Mouse (Mus musculus) midbrain, embryonic 13.5 days (tissue): Measurements from ENCODE around the gene Kbtbd7. TPM values are rescaled to one million over a fixed set of nuclear protein-coding genes. Genes with fewer than 3 reads are reported as not detected.

Experiments
- ATAC-seq: fragments of 200-750 bp; cut with Nextera tagmentation; 2 replicates; pipeline ENCODE4 v1.8.0; 2017; ENCODE audit warnings: mild to moderate bottlenecking, moderate TSS enrichment, moderate library complexity
- H3K27ac ChIP-seq: fragments of 300-500 bp; sonication (generic); 2 replicates; pipeline ENCODE4 v1.5.1; 2015; ENCODE audit warnings: inconsistent platforms, mild to moderate bottlenecking, moderate library complexity
- H3K27me3 ChIP-seq: fragments of 300-500 bp; sonication (generic); 2 replicates; pipeline ENCODE4 v1.6.1; 2015; ENCODE audit warnings: mild to moderate bottlenecking, inconsistent platforms
- H3K36me3 ChIP-seq: fragments of 300-500 bp; sonication (generic); 2 replicates; pipeline ENCODE4 v1.6.1; 2015; ENCODE audit warnings: mild to moderate bottlenecking, inconsistent platforms
- H3K4me1 ChIP-seq: fragments of 300-500 bp; sonication (generic); replicated peaks from 2 replicates; pipeline ENCODE4 v1.6.1; 2015; ENCODE audit warnings: inconsistent platforms
- H3K4me2 ChIP-seq: fragments of 300-500 bp; sonication (generic); replicated peaks from 2 replicates; pipeline ENCODE4 v1.6.1; 2015; ENCODE audit warnings: moderate library complexity, mild to moderate bottlenecking, inconsistent platforms
- H3K4me3 ChIP-seq: fragments of 300-500 bp; sonication (generic); replicated peaks from 2 replicates; pipeline ENCODE4 v1.5.1; 2015; ENCODE audit warnings: mild to moderate bottlenecking, inconsistent platforms
- H3K9ac ChIP-seq: fragments of 300-500 bp; sonication (generic); replicated peaks from 2 replicates; pipeline ENCODE4 v1.6.1; 2015; ENCODE audit warnings: mild to moderate bottlenecking, inconsistent platforms
- H3K9me3 ChIP-seq: fragments of 300-500 bp; sonication (generic); 2 replicates; pipeline ENCODE4 v1.6.1; 2016; ENCODE audit warnings: mild to moderate bottlenecking, inconsistent platforms
- WGBS: fragments of 180-500 bp; shearing (Covaris S2); methylation state at CpG from one replicate; pipeline ENCODE4 v1.1.7; 2015; 5-methylcytosine and 5-hydroxymethylcytosine counted together
- polyA plus RNA-seq: library from polyadenylated mRNA; unstranded; fragments of >200 nt; fragmentation: Nextera tagmentation; extraction: Ambion mirVana; gene quantifications from 2 replicates; pipeline ENCODE4 v1.2.1, GENCODE M21; 2015

The Kbtbd7 gene
- polyA plus RNA-seq, 1 experiment from 2014 or later: 18.1 TPM

DNA sequence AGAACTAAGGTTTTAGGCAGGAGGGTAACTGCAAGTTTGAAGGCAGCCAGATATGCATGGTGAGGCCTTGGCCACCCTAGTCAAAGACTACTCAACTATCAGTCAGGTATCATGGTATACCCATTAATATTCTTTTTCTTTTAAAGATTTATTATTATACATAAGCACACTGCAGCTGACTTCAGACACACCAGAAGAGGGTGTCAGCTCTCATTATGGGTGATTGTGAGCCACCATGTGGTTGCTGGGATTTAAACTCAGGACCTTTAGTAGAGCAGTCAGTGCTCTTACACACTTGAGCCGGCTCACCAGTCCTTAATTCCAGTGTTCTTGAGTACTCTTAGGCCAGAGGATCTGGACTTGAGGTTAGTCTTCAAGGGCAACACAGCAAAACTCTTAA, 34.1 kb downstream of the Kbtbd7 start:
- H3K9ac ChIP-seq: no peak overlapping the region
- WGBS: 93% methylated on average over 1 of the region's 1 CpGs
- ATAC-seq: no peak

GRCm38 (mm10) chr14:79460988-79461387, 34.7 kb downstream of the Kbtbd7 start:
- no peak overlapping the region for H3K4me3 ChIP-seq
- H3K27me3 ChIP-seq: no peaks in the 10 kb centered on the region
- H3K36me3 ChIP-seq: peaks cover 46% of the 10 kb centered on the region
- WGBS: 91% methylated on average over 4 of the region's 4 CpGs
- no peaks in the 10 kb centered on the region for H3K9me3 ChIP-seq
- H3K9ac ChIP-seq: no peak overlapping the region
- no peak for ATAC-seq
- H3K4me1 ChIP-seq: no peaks in the 10 kb centered on the region
- H3K27ac ChIP-seq: no peak overlapping the region
- H3K4me2 ChIP-seq: no peak overlapping the region

More for the DNA sequence above, 34.1 kb downstream of the Kbtbd7 start:
- no peaks in the 10 kb centered on the region for H3K9me3 ChIP-seq
- no peak overlapping the region for H3K27ac ChIP-seq
- H3K4me3 ChIP-seq: no peak overlapping the region
- H3K4me1 ChIP-seq: no peaks in the 10 kb centered on the region
- no peak overlapping the region for H3K4me2 ChIP-seq
- peaks cover 41% of the 10 kb centered on the region for H3K36me3 ChIP-seq
- H3K27me3 ChIP-seq: no peaks in the 10 kb centered on the region

DNA sequence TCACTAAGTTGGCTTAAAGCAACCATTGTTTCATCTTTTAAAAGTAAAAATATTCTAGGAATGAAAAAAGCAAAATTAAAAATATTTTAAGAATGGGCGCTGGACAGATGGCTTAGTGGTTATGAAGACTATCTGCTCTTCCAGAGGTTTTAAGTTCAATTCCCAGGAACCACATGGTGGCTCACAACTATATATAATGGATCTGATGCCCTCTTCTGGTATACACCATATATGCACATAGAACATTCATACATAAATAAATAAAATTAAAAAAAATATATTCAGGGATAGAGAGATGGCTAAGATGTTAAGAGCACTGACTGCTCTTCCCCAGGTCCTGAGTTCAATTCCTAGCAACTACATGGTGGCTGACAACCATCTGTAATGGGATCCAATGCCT, 39.3 kb downstream of the Kbtbd7 start:
- no peak overlapping the region for H3K4me2 ChIP-seq
- no peak overlapping the region for H3K9ac ChIP-seq
- peaks cover 75% of the 10 kb centered on the region for H3K36me3 ChIP-seq
- no peak overlapping the region for H3K4me3 ChIP-seq
- WGBS: 91% methylated on average over 1 of the region's 1 CpGs
- no peaks in the 10 kb centered on the region for H3K4me1 ChIP-seq
- no peak for ATAC-seq
- H3K27ac ChIP-seq: no peak overlapping the region
- H3K27me3 ChIP-seq: no peaks in the 10 kb centered on the region
- no peaks in the 10 kb centered on the region for H3K9me3 ChIP-seq

DNA sequence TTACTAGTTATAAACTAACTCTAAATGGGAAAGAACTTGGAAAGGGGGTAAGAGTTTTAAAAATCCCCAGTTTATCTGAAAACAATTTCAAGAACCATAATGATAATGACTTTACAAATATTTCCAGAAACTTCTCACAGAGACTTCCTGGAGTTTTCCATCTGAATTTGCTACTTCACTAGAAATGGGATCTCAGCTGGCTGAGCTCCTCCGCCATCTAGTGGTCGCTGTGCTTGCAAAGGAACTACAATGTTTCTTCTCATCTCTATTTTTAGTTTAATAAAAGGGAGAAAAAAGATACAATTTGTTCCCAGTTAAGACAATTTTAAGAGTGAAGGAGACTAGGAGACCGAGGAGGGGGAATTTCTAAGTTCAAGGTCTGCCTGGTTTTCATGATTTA, 41.3 kb downstream of the Kbtbd7 start:
- Histone ChIP-seq H3K4me2 (no peak overlapping the region), H3K9me3 (no peaks in the 10 kb centered on the region), H3K9ac (no peak overlapping the region), H3K27me3 (no peaks in the 10 kb centered on the region), H3K4me1 (no peaks in the 10 kb centered on the region), H3K36me3 (peaks cover 79% of the 10 kb centered on the region), H3K27ac (no peak overlapping the region), H3K4me3 (no peak overlapping the region)
- 28% methylated on average over 3 of the region's 3 CpGs for WGBS
- ATAC-seq: no peak

- Histone ChIP-seq H3K4me2 (no peak overlapping the region), H3K9me3 (no peaks in the 10 kb centered on the region), H3K4me3 (no peak overlapping the region), H3K9ac (no peak overlapping the region), H3K27me3 (no peaks in the 10 kb centered on the region), H3K36me3 (peaks cover 78% of the 10 kb centered on the region), H3K4me1 (peaks cover 4% of the 10 kb centered on the region; the same call in 1 of the 2 replicates), H3K27ac (no peak overlapping the region)
- no peak for ATAC-seq
- 87% methylated on average over 2 of the region's 2 CpGs for WGBS
These were observed 47.1 kb downstream of the Kbtbd7 start for GRCm38 (mm10) chr14:79473384-79473783.

Other genes with a start within 250 kb of the Kbtbd7 start
- not detected in 2 replicates for gene Zfp957, start 179.1 kb upstream of the Kbtbd7 start, polyA plus RNA-seq
- 10.4 and 13.7 TPM in 2 replicates for gene Rgcc, start 124.9 kb upstream of the Kbtbd7 start, polyA plus RNA-seq
- 26.2 and 30.0 TPM in 2 replicates for gene Naa16, start 35.7 kb upstream of the Kbtbd7 start, polyA plus RNA-seq
- 11.1 and 11.3 TPM in 2 replicates for gene Mtrf1, start 28.7 kb upstream of the Kbtbd7 start, polyA plus RNA-seq
- 1.8 and 2.3 TPM in 2 replicates for gene Kbtbd6, start 25.3 kb downstream of the Kbtbd7 start, polyA plus RNA-seq
- 3.0 and 4.1 TPM in 2 replicates for gene Elf1, start 54.7 kb downstream of the Kbtbd7 start, polyA plus RNA-seq
- 48.4 and 49.7 TPM in 2 replicates for gene Wbp4, start 55.0 kb downstream of the Kbtbd7 start, polyA plus RNA-seq
- gene Sugt1, start 161.2 kb downstream of the Kbtbd7 start, polyA plus RNA-seq: 130 and 135 TPM in 2 replicates
- 1.1 and 1.2 TPM in 2 replicates for gene Cnmd, start 235.7 kb downstream of the Kbtbd7 start, polyA plus RNA-seq